Comparison of ENCODE assay signal across 17 mouse cellular contexts in the genomic region with DNA sequence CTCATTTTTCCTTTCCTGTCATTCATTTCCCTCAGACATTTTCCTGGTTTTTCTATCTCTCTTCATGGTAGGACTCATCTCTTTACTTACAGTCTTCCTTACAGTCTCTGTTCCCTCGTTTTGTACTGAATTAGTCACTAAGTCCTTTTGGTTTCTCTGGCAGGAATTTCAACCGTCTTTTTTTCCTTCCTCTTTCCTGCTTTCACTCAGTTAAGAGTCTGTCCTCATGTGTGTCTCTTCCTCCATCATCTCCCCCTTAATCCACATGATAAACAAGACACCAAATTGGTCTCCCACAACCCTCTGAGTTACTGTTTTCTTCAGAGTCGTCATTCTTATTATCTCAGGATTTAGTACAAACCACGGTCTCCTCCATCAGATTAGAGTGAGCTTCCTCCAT.
"Had no signal": no experiment of that assay in that cellular context is flagged by ENCODE, and none has a peak within 500 bp of the region (broad histone marks: within the 10 kb centered on the region; RNA-seq: fewer than 3 reads in every experiment).

No protein-coding gene starts in this region.

- H3K36me3 ChIP-seq: midbrain, embryonic 13.5 days; midbrain, embryonic 15.5 days; neural tube, embryonic 12.5 days; stomach, embryonic 15.5 days had no signal

- H3K4me3 ChIP-seq: megakaryocyte, embryonic 14.5 days; midbrain, embryonic 13.5 days; midbrain, embryonic 15.5 days; neural tube, embryonic 12.5 days; stomach, embryonic 15.5 days had no signal

- H3K27ac ChIP-seq: liver, embryonic 14.5 days; midbrain, embryonic 13.5 days; midbrain, embryonic 15.5 days; neural tube, embryonic 12.5 days; stomach, embryonic 15.5 days; stomach, postnatal 0 days had no signal

- H3K4me1 ChIP-seq: megakaryocyte, embryonic 14.5 days had no signal

- H3K9me3 ChIP-seq: megakaryocyte, embryonic 14.5 days; midbrain, embryonic 13.5 days; midbrain, embryonic 15.5 days; neural tube, embryonic 12.5 days; stomach, embryonic 15.5 days had no signal

- H3K4me2 ChIP-seq: lung, embryonic 14.5 days; midbrain, embryonic 11.5 days; midbrain, embryonic 13.5 days; midbrain, embryonic 15.5 days; neural tube, embryonic 12.5 days; stomach, embryonic 15.5 days had no signal

- ATAC-seq: midbrain, embryonic 13.5 days; midbrain, embryonic 15.5 days had no signal

- DNase-seq: lung, adult 18-20 months; lung, embryonic 14.5 days; lung, postnatal 10 days; lung, postnatal 4 days; right cerebral cortex, postnatal 25 days; right cerebral cortex, postnatal 4 days; spleen, adult 18-20 months; thymus, adult 2 months; thymus, postnatal 36 days had no signal

- H3K9ac ChIP-seq: liver, embryonic 14.5 days; lung, embryonic 14.5 days; midbrain, embryonic 13.5 days; midbrain, embryonic 15.5 days; neural tube, embryonic 12.5 days; stomach, embryonic 15.5 days had no signal

- H3K27me3 ChIP-seq: megakaryocyte, embryonic 14.5 days; midbrain, embryonic 13.5 days; midbrain, embryonic 15.5 days; neural tube, embryonic 12.5 days; stomach, embryonic 15.5 days had no signal
